Mouse (Mus musculus) olfactory bulb, adult 2 months (tissue): ENCODE data around the gene 4931428L18Rik.

Experiments
- CTCF ChIP-seq: fragments of 200-500 bp; IDR thresholded peaks from 2 replicates; pipeline ENCODE4 v1.5.1; 2012; ENCODE audit warnings: low read depth, mild to moderate bottlenecking, low read length, moderate library complexity; ENCODE audit not compliant: insufficient read depth
- POLR2A ChIP-seq: fragments of 200-500 bp; IDR thresholded peaks from 2 replicates; pipeline ENCODE4 v1.6.1; 2012; ENCODE audit warnings: mild to moderate bottlenecking, low read depth, low read length, moderate library complexity; ENCODE audit not compliant: insufficient read depth

DNA sequence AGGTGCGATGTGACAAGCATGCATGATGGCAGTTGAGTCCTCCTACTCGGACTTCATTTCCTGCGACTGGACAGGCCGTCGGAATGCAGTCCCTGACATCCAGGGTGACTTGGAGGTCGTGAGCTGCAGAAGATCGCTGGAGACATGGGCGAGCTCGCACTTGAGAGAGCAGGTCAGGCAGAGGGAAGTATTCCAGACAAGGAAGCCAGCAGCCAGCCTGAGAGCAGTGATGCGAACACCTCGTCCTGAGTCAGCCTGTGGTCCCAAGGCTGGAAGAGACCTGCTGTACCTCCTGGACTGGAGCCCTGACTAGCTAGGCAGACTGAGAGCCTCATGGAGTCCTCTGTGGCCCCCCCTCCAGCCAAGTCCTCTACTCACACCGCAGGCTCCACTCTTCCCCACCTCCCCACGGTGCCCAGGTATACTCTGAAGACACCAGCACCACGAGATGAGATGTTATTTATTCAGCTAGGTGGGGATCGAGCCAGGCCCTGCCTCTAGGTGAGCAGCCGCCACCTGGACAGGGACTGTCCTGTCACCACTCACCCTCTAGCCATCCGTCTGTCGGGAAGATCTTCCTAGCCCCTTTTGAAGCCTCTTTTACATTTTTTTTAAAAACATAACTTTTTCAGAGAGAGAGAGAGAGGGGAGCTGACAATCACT, 57.8 kb downstream of the 4931428L18Rik start:
- TF ChIP-seq CTCF = no peak
- no peak for TF ChIP-seq POLR2A
